Mouse (Mus musculus) embryo, embryonic 10.5 days (tissue): ENCODE measurements at regions not wholly inside any gene's neighbourhood (a gene's known extent, or its start where the extent isn't known, plus 50 kb on each side); places are given as distances from the start of the nearest gene placed in this dataset.

Experiments
- DNase-seq: peaks from one replicate; pipeline ENCODE4 v3.0.0-alpha.2; 2015; ENCODE audit warnings: low spot score

- DNase-seq: no peak
Observed at GRCm38 (mm10) chr12:71570116-71570515, 260.4 kb downstream of the Dact1 start.

DNA sequence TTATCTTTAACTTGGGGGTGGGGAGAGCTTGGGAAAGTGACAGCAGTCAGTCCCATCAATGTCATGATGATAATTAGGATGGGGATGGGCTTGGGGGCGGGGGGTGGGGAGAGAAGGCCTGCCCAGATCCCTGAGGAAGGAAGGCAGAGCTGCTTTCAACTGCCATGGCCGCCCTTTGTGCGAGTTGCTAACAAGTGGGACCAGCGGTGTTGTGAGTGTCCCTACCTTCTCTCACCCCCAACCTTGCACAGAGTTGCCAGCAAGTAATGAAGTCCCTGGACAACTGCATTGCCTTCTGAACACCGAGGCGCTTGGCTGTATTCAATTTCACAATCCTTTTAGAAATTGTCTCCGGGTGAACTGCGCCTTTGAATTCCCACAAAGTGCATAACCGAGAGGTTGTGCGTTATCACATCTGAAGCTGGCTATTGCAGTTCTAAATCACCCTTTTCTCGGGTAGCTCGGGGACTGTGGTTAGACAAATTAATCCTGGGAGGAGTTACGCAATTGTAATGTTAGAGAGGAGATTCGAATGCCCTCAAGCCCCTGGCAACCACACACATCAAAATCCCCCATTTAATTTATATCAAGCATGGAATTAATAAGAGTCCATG, 257.9 kb upstream of the Daam1 start:
- peak; percentile 19 for DNase-seq

GRCm38 (mm10) chr12:71573456-71573855, 257.4 kb upstream of the Daam1 start:
- no peak for DNase-seq

GRCm38 (mm10) chr12:71574685-71575084, 256.2 kb upstream of the Daam1 start:
- DNase-seq: no peak

DNA sequence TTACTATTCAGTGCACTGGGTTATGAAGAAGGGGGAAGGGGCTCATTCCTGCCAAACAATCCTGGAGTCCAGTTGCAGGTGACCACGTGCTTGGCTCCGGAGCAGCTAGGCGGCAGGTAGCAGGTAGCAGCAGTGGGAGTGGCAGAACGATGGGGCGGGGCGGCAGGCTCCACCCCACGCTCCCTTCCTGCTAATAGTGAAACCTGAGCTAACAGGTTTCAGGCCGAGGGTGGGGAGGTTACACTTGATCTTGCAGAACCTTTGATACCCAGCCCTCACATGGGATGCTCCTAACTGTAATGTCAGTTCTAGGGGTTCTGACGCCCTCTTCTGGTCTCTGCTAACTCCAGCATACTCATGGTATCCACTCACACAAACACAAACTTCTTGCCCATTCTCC, 253.5 kb upstream of the Daam1 start:
- peak; percentile 81 for DNase-seq

DNA sequence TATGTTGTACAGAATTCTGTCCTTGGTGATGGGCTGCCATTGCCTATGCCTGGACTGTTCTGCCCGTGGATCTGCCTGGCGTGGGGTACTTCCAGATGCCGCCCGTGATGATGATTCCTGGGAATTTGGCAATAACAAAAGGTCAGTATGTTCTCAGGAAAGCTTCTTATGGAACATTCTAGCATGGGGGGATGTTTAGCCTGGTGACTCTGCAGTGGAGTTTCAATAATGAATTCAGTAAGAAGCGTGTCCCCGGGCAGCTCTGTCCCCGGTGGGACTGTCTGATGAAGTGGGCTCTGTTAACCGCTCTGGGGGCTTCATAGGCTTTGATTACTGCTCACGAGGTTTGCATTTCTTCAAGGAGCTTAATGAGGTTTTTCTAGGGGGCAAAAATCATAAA, 252.9 kb upstream of the Daam1 start:
- DNase-seq: no peak

GRCm38 (mm10) chr12:71578912-71579311, 252.0 kb upstream of the Daam1 start:
- DNase-seq: peak; percentile 31

DNA sequence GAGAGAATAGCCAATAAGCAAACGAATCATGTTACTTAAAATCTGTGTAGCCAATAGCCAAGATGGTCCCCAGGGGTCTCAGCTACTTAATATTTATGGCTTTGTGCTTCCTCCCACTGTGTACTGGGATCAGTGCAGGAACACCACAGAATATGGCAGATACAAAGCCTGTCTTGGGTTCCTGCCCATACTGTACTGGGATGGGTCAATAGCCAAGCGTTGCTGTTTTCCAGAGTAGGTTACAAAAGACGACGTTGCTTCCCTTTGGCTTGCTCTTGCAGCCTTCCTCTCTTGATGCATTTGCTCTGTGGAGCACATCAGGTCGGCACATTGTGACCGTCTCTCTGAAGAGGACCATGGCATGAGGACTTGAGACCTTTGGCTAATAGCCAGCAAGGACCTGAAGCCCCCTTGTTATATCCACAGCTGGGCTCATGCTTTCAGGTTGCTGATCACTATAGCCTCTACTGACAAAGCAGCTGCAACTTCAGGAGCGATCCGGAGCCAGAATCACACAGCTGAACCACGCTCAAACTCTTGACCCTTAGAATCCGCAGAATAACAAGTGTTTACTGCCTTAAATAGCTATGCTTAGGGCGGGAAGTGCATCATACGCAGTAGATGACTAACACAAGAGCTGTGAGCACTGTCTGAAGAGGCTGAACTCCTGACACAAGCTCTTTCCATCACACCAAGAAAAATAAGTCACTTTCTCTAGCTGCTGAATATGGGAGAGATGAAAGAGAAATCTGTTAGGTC, 250.2 kb upstream of the Daam1 start:
- DNase-seq: no peak

GRCm38 (mm10) chr12:71584618-71585017, 246.3 kb upstream of the Daam1 start:
- DNase-seq: no peak

DNA sequence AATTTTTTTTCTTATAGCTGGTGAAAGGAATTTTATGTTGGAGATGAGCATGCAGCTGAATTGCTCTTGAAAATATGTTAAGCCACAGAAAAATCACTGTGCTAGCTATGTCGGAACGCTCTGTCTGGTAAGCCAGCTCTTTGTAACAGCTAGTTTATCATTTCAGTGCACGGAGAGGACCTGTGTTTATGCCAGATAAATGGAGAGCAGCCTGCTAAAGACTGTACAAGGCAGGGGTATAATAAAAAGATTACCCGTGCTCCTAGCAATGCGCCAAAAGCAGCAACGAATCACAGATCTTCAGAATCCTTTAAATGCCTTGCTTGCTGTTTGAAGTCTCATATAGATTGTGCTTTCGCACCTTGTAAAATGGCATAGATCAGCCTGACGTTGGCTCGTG, 232.2 kb upstream of the Daam1 start:
- DNase-seq: no peak

- no peak for DNase-seq
Observed at GRCm38 (mm10) chr12:71601091-71601690, 229.7 kb upstream of the Daam1 start.

DNA sequence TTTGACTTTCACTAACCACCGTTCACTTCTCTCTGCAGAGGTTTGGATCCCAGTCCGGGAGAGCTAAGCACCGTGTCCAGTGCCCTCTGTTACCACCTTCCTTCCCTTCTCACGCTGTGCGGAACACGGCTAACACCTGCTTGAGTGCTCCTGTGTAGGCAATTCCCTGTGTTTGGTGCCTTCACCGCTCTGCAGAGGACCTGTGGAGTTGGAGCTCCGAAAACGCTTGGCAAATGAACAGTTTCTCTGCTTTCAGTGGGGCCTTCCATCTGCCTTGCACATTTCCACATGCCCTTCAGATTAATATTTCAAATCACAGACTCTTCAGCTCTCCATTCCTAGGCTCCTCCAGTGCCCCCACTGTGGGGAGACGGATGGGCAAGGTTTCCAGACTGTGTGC, 227.7 kb upstream of the Daam1 start:
- DNase-seq: no peak

DNA sequence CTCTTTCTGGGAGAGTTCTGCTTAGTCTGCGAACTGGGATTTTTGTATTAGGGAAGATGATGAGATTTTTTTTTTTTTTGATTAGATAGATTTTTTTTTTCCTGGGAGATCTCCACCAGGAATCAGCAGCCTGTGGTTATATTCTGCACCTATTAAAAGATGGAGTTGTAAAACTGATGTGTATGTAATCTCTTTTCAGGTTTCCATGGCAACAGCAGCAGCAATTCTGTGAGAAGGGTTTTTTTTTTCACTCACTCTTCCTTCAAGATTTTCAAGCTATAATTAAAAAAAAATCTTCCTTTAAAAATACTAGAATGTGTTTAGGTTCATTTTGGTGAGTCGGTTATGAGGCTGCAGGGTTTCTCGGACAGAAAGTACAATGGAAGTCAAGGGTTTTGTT, 224.5 kb upstream of the Daam1 start:
- no peak for DNase-seq

GRCm38 (mm10) chr12:71607966-71608365, 222.9 kb upstream of the Daam1 start:
- no peak for DNase-seq

DNA sequence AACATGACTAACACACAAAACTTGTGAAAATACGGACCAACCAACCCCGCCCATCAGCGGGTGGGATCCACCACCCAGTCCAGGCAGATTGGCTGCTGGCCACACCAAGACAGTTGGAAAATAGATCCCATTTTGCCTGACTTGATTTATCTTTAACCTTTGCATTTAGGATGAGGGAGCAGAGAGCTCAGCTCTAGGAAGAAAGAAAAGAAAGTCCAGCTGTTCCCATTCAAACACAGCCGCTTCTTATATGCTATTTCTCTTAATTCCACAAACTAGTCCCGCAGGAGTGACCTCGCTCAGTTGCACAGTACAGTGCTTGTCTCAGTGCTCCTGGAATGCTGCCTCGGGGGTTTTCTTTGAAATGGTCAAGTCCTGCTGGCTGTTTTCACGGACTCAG, 217.6 kb upstream of the Daam1 start:
- no peak for DNase-seq

DNA sequence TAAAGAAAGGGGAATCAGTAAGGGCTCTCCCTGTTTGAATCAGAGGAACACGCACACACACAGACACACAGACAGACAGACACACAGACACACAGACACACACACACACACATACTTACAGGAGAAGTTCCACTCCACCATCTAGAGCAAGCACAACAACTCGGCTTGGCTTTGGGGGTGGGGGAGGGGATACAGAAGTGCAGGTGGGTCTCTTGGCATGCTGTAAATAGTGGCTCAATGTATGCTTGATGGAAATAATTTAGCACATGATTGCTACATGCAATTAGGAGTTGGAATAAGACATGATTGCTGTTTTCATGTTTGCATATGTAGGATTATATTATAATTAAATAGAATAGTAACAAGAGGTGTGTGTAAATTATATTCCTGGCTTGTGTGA, 215.9 kb upstream of the Daam1 start:
- DNase-seq: no peak

- no peak for DNase-seq
Observed at GRCm38 (mm10) chr12:71615383-71615782, 215.5 kb upstream of the Daam1 start.

- no peak for DNase-seq
Observed at GRCm38 (mm10) chr12:71616121-71616520, 214.8 kb upstream of the Daam1 start.

DNA sequence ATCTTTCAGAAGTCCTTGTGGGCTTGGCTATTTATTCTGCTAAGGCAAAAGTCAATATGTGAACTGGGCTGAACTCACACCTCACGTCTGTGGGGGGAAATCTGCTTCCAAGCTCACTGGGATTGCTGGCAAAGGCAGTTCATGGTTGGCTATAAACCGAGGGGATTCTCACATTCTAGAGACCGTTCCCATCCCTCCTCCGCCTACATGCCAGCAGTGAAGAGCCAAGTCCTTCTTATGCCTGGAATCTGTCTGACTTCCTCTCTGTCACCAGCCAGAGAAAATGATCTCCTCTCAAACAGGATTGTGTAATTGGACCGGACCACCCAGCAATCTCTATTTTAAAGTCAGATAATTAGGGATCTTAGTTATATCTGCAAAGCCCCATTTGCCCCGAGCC, 212.4 kb upstream of the Daam1 start:
- DNase-seq: no peak

GRCm38 (mm10) chr12:71618956-71619355, 211.9 kb upstream of the Daam1 start:
- DNase-seq: no peak

DNA sequence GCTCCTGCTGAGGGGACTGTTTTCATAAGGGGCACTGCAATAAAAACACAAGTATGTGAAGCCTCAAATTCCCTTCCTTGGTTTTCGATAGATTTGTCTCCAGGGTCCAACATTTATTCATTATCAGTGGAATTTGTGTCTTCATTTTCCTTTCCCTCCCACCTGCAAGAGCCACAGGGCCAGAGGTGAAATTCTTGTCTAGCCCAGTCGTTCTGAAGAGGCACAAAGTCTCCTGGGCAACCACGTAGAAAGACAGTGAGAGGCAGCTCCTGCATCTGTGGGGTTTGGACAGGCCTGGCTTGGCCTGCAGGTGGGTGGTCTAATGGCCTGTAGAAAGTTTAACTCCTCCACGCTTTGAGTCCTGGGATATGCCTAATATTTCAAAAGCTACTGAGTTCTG, 211.3 kb upstream of the Daam1 start:
- DNase-seq: peak; percentile 49

DNA sequence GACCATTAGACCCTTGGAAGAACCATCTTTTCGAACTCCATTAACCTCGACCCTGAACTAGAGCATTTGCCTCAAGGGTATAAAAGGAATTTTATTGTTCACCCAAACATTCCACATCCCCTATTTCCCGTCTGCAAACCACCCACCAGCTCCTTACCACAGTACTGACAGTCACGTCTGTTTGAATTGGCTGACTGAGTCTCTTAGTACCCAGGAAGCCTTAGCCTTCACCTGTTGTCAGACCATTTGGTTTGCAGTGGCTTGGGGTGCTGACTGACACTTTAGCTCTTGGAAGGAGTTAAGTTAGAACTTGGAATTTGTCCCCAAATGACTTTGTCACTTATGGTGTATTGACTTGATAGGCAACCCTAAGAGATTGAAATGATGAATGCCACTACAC, 209.3 kb upstream of the Daam1 start:
- DNase-seq: no peak

DNA sequence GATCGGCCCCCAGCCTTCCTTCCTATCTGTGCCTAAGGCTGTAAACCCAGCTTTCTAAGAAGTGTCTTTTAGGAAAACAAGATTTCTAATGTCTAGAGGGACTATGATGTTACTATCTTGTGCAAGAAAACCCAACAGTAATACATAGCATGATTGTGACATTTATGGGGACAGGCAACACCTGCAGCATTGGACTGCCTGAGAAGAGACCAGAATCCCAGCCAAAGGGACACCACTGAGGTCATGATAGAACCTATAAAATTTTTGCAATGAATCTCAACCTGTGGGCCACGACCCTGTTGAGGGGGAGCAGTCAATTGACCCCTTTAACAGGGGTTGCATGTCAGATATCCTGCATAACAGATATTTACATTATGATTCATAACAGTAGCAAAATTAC, 208.1 kb upstream of the Daam1 start:
- no peak for DNase-seq

GRCm38 (mm10) chr12:71623271-71623670, 207.6 kb upstream of the Daam1 start:
- DNase-seq: no peak
